Comparison of ENCODE assay signal across 11 mouse cellular contexts in the genomic region with DNA sequence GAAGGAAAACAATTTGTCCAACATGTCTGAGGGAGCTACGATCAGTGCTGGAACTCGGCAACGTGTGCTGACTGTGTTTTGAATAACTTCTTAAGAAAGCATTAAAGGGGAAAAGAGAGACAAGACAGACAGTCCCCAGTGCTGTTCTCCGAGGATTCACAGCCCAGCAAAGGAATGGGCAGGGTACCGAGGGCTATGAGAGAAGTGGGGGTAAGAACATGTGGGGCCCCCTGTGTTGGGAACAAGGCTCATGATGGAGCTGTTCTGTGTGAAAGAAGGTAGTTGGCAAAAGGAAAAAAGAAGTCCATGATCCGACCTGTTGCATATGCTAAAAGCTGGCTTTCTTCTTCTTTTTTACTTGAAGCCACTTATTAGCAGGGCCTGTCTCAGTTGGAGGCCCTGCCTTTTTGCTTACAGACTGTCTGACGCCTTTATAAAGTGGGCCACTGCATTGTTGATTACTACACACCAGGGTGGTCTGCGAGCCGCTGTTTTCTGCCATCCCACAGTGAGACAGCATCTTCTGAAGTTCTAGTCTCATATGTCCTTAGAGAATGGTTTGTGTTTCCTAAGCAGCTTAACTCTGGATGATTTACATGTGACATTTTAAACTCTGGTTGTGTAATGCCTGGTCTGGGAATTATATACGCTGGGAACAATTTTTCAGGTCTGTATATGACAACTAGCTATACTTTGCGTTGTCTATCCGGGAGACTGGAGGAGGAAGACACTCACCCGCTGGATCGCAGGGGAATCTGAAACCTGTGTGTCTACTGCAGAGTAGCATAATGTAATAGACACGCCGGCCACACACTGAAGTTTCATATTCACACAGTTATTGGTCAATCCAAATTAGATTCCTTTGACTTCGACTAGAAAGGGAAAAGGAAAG.
DNase-seq lines count a peak whose midpoint lies in the region; ATAC-seq and TF ChIP-seq lines count a peak whose summit lies in the region.
"Had no signal": no experiment of that assay in that cellular context is flagged by ENCODE, and none has a peak within 500 bp of the region (broad histone marks: within the 10 kb centered on the region; RNA-seq: fewer than 3 reads in every experiment).

No protein-coding gene starts in this region.

- WGBS in kidney, postnatal 0 days = 46% methylated on average over 17 of the region's 17 CpGs
- 34% methylated on average over 17 of the region's 17 CpGs for WGBS in embryonic facial prominence, embryonic 14.5 days
- WGBS in limb, embryonic 12.5 days = 57% methylated on average over 17 of the region's 17 CpGs

- no peak overlapping the region for H3K4me3 ChIP-seq in kidney, postnatal 0 days (replicated peaks; ENCODE audit: low read depth, low read length)
- H3K4me3 ChIP-seq in embryonic facial prominence, embryonic 14.5 days (ENCODE audit: low read depth, low read length) = no peak overlapping the region
- no peak overlapping the region for H3K4me3 ChIP-seq in limb, embryonic 12.5 days (replicated peaks)
- H3K4me3 ChIP-seq: gastrocnemius, adult 2 months; liver, embryonic 12.5 days had no signal

- no peaks in the 10 kb centered on the region for H3K27me3 ChIP-seq in kidney, postnatal 0 days (ENCODE audit: insufficient read depth, low read length)
- no peaks in the 10 kb centered on the region for H3K27me3 ChIP-seq in embryonic facial prominence, embryonic 14.5 days (replicated peaks; ENCODE audit: control insufficient read depth, insufficient read depth, low read length)
- 0 out of 2 replicates have a peak, but pooled peaks cover 2% of the 10 kb centered on the region for H3K27me3 ChIP-seq in limb, embryonic 12.5 days
- H3K27me3 ChIP-seq: liver, embryonic 12.5 days had no signal

- peak; percentile 52 for DNase-seq in kidney, postnatal 0 days (ENCODE audit: low spot score)
- no peak for DNase-seq in kidney, postnatal 25 days
- peak; percentile 58 for DNase-seq in embryonic facial prominence, embryonic 14.5 days (ENCODE audit: low spot score)
- DNase-seq in retina, postnatal 1 day = peak; percentile 57
- DNase-seq in layer of hippocampus, adult 11-12 months (ENCODE audit: low spot score) = no peak
- DNase-seq in left cerebral cortex, adult 9 months (ENCODE audit: low spot score in 2 of 2) = no peak
- DNase-seq: gastrocnemius, adult 2 months; right cerebral cortex, adult 18-20 months had no signal

- H3K36me3 ChIP-seq in kidney, postnatal 0 days (ENCODE audit: insufficient read depth, low read length) = no peaks in the 10 kb centered on the region
- H3K36me3 ChIP-seq in embryonic facial prominence, embryonic 14.5 days (ENCODE audit: control insufficient read depth, insufficient read depth, low read length) = no peaks in the 10 kb centered on the region
- H3K36me3 ChIP-seq in limb, embryonic 12.5 days = no peaks in the 10 kb centered on the region
- H3K36me3 ChIP-seq: liver, embryonic 12.5 days had no signal

- no peaks in the 10 kb centered on the region for H3K4me1 ChIP-seq in kidney, postnatal 0 days (replicated peaks; ENCODE audit: insufficient read depth, low read length)
- no peaks in the 10 kb centered on the region for H3K4me1 ChIP-seq in embryonic facial prominence, embryonic 14.5 days (ENCODE audit: control insufficient read depth, insufficient read depth, low read length)
- H3K4me1 ChIP-seq in limb, embryonic 12.5 days (replicated peaks) = peaks cover 13% of the 10 kb centered on the region
- H3K4me1 ChIP-seq: liver, embryonic 12.5 days had no signal

- no peak for TF ChIP-seq CTCF in kidney, postnatal 0 days (IDR thresholded peaks at IDR 0.05; ENCODE audit: low read depth)

- no peak for ATAC-seq in kidney, postnatal 0 days (replicated peaks; ENCODE audit: low FRiP score, low read depth)
- peak; percentile 62; the same call in 1 of the 2 replicates for ATAC-seq in embryonic facial prominence, embryonic 14.5 days (ENCODE audit: low read depth)
- no peak; the same call in 1 of the 2 replicates for ATAC-seq in limb, embryonic 12.5 days (ENCODE audit: insufficient number of reproducible peaks, insufficient read depth, low FRiP score, low TSS enrichment, low read depth)
- ATAC-seq in cerebellum, adult (ENCODE audit: insufficient number of reproducible peaks, low FRiP score, low TSS enrichment) = no peak
- ATAC-seq: liver, embryonic 12.5 days had no signal

- H3K9ac ChIP-seq in kidney, postnatal 0 days (ENCODE audit: low read depth, low read length) = no peak overlapping the region
- H3K9ac ChIP-seq in embryonic facial prominence, embryonic 14.5 days (ENCODE audit: low read depth, low read length) = no peak overlapping the region
- H3K9ac ChIP-seq in limb, embryonic 12.5 days (replicated peaks) = no peak overlapping the region
- H3K9ac ChIP-seq: liver, embryonic 12.5 days had no signal

- no peak overlapping the region for H3K4me2 ChIP-seq in kidney, postnatal 0 days (ENCODE audit: low read length)
- peak overlapping the region; percentile 13 for H3K4me2 ChIP-seq in embryonic facial prominence, embryonic 14.5 days (ENCODE audit: low read depth, low read length)
- no peak overlapping the region for H3K4me2 ChIP-seq in limb, embryonic 12.5 days
- H3K4me2 ChIP-seq: liver, embryonic 12.5 days had no signal

- H3K27ac ChIP-seq in kidney, postnatal 0 days = 0 out of 2 replicates have a peak overlapping the region, but pooled peaks have one; percentile 42
- H3K27ac ChIP-seq in embryonic facial prominence, embryonic 14.5 days (replicated peaks; ENCODE audit: low read depth, low read length) = peak overlapping the region; percentile 40; the same call in 1 of the 2 replicates
- 0 out of 2 replicates have a peak overlapping the region, but pooled peaks have one; percentile 13 for H3K27ac ChIP-seq in limb, embryonic 12.5 days
- H3K27ac ChIP-seq: gastrocnemius, adult 2 months; liver, embryonic 12.5 days had no signal

- H3K9me3 ChIP-seq in kidney, postnatal 0 days (replicated peaks; ENCODE audit: low read length) = no peaks in the 10 kb centered on the region
- H3K9me3 ChIP-seq in embryonic facial prominence, embryonic 14.5 days (ENCODE audit: control insufficient read depth, low read length) = no peaks in the 10 kb centered on the region
- H3K9me3 ChIP-seq in limb, embryonic 12.5 days = no peaks in the 10 kb centered on the region
- H3K9me3 ChIP-seq: liver, embryonic 12.5 days had no signal

Comparison
In these comparisons a context has a peak if more than half of its experiments do, and no peak if none do; other contexts are left out.
1. DNase-seq: peak in kidney, postnatal 0 days (single experiment), embryonic facial prominence, embryonic 14.5 days (single experiment) and retina, postnatal 1 day (single experiment); none in kidney, postnatal 25 days (0 of 2), layer of hippocampus, adult 11-12 months (single experiment) and left cerebral cortex, adult 9 months (0 of 2).
2. Peak in every context shown above with its lines, with median percentiles within 50 percentile points of each other: H3K27ac ChIP-seq.